Mouse (Mus musculus) bone marrow, adult 2 months (tissue): ENCODE data around the gene Slc16a10. TPM values are rescaled to one million over a fixed set of nuclear protein-coding genes. Genes with fewer than 3 reads are reported as not detected.

Experiments
- H3K27ac ChIP-seq: fragments of 200-500 bp; 2 replicates; pipeline ENCODE4 v1.5.1; 2012; ENCODE audit warnings: low read depth, mild to moderate bottlenecking, control low read depth, inconsistent platforms, low read length; ENCODE audit not compliant: control insufficient read depth, poor library complexity, insufficient read depth
- H3K4me1 ChIP-seq: fragments of 200-500 bp; 2 replicates; pipeline ENCODE4 v1.6.1; 2011; ENCODE audit warnings: low read length; ENCODE audit not compliant: control insufficient read depth, insufficient read depth
- H3K4me3 ChIP-seq: fragments of 200-500 bp; replicated peaks from 2 replicates; pipeline ENCODE3; 2011; ENCODE audit warnings: mild to moderate bottlenecking, low read depth, low read length, control low read depth; ENCODE audit not compliant: control insufficient read depth
- CTCF ChIP-seq: fragments of 200-500 bp; IDR thresholded peaks from 2 replicates; pipeline ENCODE4 v1.5.1; 2011; ENCODE audit warnings: low read length, control low read depth; ENCODE audit not compliant: control insufficient read depth, insufficient read depth
- POLR2A ChIP-seq: fragments of 200-500 bp; IDR thresholded peaks from 2 replicates; pipeline ENCODE4 v1.6.1; 2011; ENCODE audit warnings: low read depth, mild to moderate bottlenecking, control low read depth, low read length, borderline replicate concordance; ENCODE audit not compliant: control insufficient read depth
- WGBS: fragments of 180-500 bp; shearing (Covaris S2); methylation state at CpG from one replicate; pipeline ENCODE4 v1.1.7; 2018; 5-methylcytosine and 5-hydroxymethylcytosine counted together
- polyA plus RNA-seq: library from polyadenylated mRNA; stranded (reverse); fragments of >200 nt; gene quantifications from 2 replicates; pipeline ENCODE4 v1.2.4, GENCODE M21; 2011; ENCODE audit warnings: low replicate concordance; ENCODE audit not compliant: missing spikeins, insufficient read depth, insufficient read length

Slc16a10 gene
- polyA plus RNA-seq, 1 experiment, result 24.6 TPM

GRCm38 (mm10) chr10:40083556-40083955, 58.5 kb downstream of the Slc16a10 start:
- TF ChIP-seq POLR2A (no peak), CTCF (no peak)
- 83% methylated on average over 4 of the region's 4 CpGs for WGBS
- Histone ChIP-seq H3K4me3 (no peak overlapping the region), H3K4me1 (no peaks in the 10 kb centered on the region), H3K27ac (no peak overlapping the region)

GRCm38 (mm10) chr10:40082668-40083067, 59.4 kb downstream of the Slc16a10 start:
- Histone ChIP-seq H3K4me1 (no peaks in the 10 kb centered on the region), H3K4me3 (no peak overlapping the region), H3K27ac (no peak overlapping the region)
- WGBS, result 96% methylated on average over 7 of the region's 7 CpGs
- TF ChIP-seq CTCF (no peak), POLR2A (no peak)

- Histone ChIP-seq H3K27ac (no peak overlapping the region), H3K4me1 (no peaks in the 10 kb centered on the region), H3K4me3 (no peak overlapping the region)
- WGBS, result 82% methylated on average over 10 of the region's 10 CpGs
- TF ChIP-seq POLR2A, result no peak
- TF ChIP-seq CTCF, result no peak
Observed at GRCm38 (mm10) chr10:40080533-40080932, 61.5 kb downstream of the Slc16a10 start.

GRCm38 (mm10) chr10:40079256-40079655, 62.8 kb downstream of the Slc16a10 start:
- H3K4me3 ChIP-seq, result no peak overlapping the region
- TF ChIP-seq POLR2A (no peak), CTCF (no peak)
- WGBS, result 88% methylated on average over 2 of the region's 2 CpGs
- no peaks in the 10 kb centered on the region for H3K4me1 ChIP-seq
- H3K27ac ChIP-seq, result no peak overlapping the region

- no peaks in the 10 kb centered on the region for H3K4me1 ChIP-seq
- WGBS, result 82% methylated on average over 6 of the region's 6 CpGs
- no peak overlapping the region for H3K27ac ChIP-seq
- no peak overlapping the region for H3K4me3 ChIP-seq
- TF ChIP-seq POLR2A (no peak), CTCF (no peak)
Observed at GRCm38 (mm10) chr10:40077960-40078353, 64.1 kb downstream of the Slc16a10 start.

- no peak overlapping the region for H3K4me3 ChIP-seq
- TF ChIP-seq POLR2A, result no peak
- no peak for TF ChIP-seq CTCF
- H3K27ac ChIP-seq, result no peak overlapping the region
- 39% methylated on average over 4 of the region's 4 CpGs for WGBS
- no peaks in the 10 kb centered on the region for H3K4me1 ChIP-seq
Observed at GRCm38 (mm10) chr10:40077346-40077959, 64.6 kb downstream of the Slc16a10 start.

GRCm38 (mm10) chr10:40073608-40074007, 68.5 kb downstream of the Slc16a10 start:
- H3K27ac ChIP-seq, result no peak overlapping the region
- no peak for TF ChIP-seq CTCF
- no peak for TF ChIP-seq POLR2A
- H3K4me1 ChIP-seq, result peaks cover 6% of the 10 kb centered on the region
- WGBS, result 24% methylated on average over 6 of the region's 6 CpGs
- no peak overlapping the region for H3K4me3 ChIP-seq

- WGBS, result 78% methylated on average over 9 of the region's 9 CpGs
- Histone ChIP-seq H3K27ac (peak overlapping the region; percentile 4; the same call in 1 of the 2 replicates), H3K4me1 (peaks cover 9% of the 10 kb centered on the region), H3K4me3 (no peak overlapping the region)
- TF ChIP-seq POLR2A (no peak), CTCF (no peak)
Observed at GRCm38 (mm10) chr10:40070684-40071083, 71.4 kb downstream of the Slc16a10 start.

- H3K4me1 ChIP-seq, result peaks cover 9% of the 10 kb centered on the region
- WGBS, result 35% methylated on average over 4 of the region's 4 CpGs
- no peak overlapping the region for H3K4me3 ChIP-seq
- TF ChIP-seq POLR2A, result no peak
- TF ChIP-seq CTCF, result no peak
- H3K27ac ChIP-seq, result peak overlapping the region; percentile 3; the same call in 1 of the 2 replicates
Observed at GRCm38 (mm10) chr10:40069270-40069669, 72.8 kb downstream of the Slc16a10 start.
